Mouse (Mus musculus) 3134 (cell line): ENCODE measurements around the gene D730048I06Rik.
"Not testable (repeated sequence)": the region's sequence is repeated elsewhere in the genome, so short reads cannot be mapped to it uniquely, and the experiment has no call there.

Experiments used
- DNase-seq: peaks from one replicate; pipeline ENCODE4 v3.0.0-alpha.2; 2011; ENCODE audit warnings: low spot score; ENCODE audit not compliant: insufficient read length; ENCODE audit errors: extremely low read depth

D730048I06Rik gene

DNA sequence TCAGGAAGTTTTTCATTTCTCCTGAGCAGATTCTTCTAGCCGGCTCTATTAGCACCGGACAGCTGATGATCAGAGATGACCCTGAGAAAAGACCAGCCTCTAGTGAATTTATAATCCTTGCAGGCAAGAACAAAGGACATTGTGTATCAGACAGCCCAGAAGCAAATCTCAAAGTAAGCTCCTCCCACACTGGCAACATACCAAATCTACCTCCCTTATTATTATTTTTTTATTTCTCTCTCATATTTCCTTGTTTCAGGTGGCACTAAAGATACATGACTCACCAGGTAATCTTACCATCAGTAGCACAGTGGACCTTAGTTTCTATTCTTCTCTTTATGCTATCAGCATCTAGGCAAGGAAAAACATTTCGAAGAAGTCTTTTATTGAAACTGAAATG lies at the start of gene D730048I06Rik, which contains the start of gene Gm27235:
Gene D730048I06Rik (minus strand): TSS at position 112 of the 400 bp plus-strand sequence.
Gene Gm27235 (minus strand): TSS at position 101 of the 400 bp plus-strand sequence.
- DNase-seq = no peak

DNA sequence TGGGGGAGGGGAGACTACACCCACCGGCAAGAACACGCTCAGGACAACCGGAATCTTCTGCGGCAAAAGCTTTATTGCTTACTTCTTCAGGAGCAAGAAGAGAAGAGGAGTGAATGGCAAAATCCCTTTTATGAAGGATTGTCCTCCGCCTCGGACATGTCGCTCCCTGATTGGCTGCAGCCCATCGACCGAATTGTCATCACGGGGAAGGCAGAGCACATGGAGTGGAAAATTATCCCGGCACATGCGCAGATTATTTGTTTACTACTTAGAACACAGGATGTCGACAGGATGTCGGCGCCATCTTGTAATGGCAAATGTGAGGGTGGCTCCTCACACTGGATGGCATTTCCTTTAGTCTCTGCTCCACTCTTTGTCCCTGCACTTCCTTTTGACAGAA lies 28.0 kb upstream of the D730048I06Rik start:
- not testable (repeated sequence) for DNase-seq

DNA sequence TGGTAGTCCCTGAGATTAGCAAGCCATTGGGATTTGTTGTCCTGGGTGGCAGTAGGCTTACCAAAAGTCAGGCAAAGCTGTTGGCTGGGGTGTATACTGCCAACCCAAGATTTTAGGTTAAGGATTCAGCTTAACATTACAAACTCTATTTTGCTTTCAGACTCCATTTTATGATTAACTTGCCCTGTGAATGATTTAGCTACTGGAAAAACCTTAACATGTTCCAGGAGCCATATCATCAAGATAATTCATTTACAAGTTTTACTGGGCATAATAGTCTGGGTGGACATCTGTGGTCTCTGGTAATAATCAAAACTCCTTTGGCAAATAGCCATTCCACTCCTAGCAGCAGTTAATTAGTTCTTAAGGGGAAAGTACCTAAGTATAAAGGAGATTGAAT lies 8.2 kb upstream of the D730048I06Rik start:
- DNase-seq = no peak

DNA sequence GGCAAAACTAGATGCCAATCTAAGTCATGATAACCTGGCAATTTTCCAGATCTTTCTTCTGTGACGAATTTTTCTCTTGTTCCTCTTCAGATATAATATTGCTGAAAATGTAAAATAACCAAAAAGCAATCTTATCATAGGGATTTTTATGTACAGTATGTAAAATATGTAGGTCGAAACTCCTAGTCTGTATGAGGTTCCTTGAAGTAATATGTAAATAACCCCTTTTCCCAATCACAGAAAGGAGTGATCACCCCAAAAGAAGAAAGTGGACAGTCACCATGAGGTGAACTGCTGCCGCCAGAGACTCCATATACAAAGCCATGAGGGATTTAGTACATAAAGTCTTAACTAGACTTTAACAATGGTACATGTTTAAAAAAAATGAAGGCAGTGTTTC lies 11.9 kb downstream of the D730048I06Rik start, which contains the start of gene Gm17727:
Gene Gm17727 (minus strand): TSS at position 101 of the 400 bp plus-strand sequence.
- DNase-seq = no peak

DNA sequence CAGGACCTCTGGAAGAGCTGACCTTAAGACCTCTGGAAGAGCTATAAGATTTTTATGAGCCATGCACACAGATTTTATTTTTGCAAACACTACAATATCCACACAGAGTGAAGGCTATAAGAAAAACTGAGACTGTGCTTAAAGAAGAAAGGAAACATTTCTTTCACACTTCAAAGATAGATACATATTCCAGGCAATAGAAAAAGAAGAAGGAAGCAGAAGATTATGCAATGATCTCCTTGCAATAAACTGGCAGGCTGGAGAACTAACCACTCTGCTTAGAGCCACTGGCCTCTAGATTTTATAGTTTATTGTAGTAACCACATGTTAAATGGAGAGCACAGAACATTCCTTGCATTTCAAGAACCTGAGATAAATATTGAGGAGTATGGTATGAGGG lies 33.1 kb downstream of the D730048I06Rik start:
- no peak for DNase-seq

DNA sequence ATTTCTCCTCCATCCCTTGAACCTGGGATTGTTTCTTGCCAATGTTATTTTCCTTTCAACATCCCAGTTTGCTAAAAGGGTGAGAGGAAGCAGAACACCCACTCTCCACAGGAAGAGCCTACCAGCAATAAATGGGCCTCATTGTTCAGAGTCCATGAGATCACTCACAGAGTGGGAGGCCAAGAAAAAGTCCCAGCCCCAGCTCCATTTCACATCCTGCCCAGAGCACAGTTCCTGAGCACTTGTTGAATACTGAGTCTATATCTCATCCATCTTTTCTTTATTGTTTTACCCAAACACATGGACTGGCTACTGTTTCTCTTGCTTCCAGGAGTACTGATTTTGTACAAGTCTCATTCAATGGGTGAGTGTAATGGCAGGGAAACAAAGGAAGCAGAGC lies 49.2 kb downstream of the D730048I06Rik start, which contains the start of gene Gm17677:
Gene Gm17677 (plus strand): TSS at position 301 of the 400 bp plus-strand sequence.
- no peak for DNase-seq
